9 mouse cellular contexts compared by ENCODE assay signal in the genomic region with DNA sequence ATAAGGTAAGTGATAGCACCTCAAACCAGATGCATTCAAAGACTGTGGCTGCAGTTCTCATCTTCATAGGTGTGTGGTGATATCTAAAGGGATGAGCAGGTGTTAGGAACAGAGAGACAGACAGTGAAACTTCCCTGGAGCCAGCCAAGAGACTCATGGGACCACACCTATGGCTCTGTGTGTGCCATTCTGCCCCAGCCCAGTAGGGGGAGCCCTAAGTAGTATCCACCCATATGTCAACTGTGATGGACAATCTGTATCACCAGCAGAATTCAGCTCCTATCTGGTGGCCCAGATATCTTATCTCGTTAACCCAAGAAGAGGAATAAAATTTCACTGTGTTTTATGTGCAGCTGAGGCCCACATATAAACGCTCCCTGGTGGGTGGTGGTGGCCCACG.
DNase-seq lines count a peak whose midpoint lies in the region; ATAC-seq and TF ChIP-seq lines count a peak whose summit lies in the region.
"Had no signal": no experiment of that assay in that cellular context is flagged by ENCODE, and none has a peak within 500 bp of the region (broad histone marks: within the 10 kb centered on the region; RNA-seq: fewer than 3 reads in every experiment).

No protein-coding gene starts in this region.

- intact Hi-C loops in gastrocnemius, postnatal 14 days (cut with DNase I; ENCODE audit: low total_unique reads) = no loop called here

- H3K4me1 ChIP-seq in hindbrain, postnatal 0 days (ENCODE audit: insufficient read depth, low read length) = no peaks in the 10 kb centered on the region
- H3K4me1 ChIP-seq in hindbrain, embryonic 13.5 days (replicated peaks) = no peaks in the 10 kb centered on the region
- no peaks in the 10 kb centered on the region for H3K4me1 ChIP-seq in liver, embryonic 11.5 days (replicated peaks; ENCODE audit: control insufficient read depth, insufficient read depth, low read length)
- peaks cover 6% of the 10 kb centered on the region; the same call in 1 of the 2 replicates for H3K4me1 ChIP-seq in cerebellum, adult 2 months (ENCODE audit: control insufficient read depth, insufficient read depth, low read length)
- H3K4me1 ChIP-seq: hindbrain, embryonic 15.5 days had no signal

- no peak overlapping the region for H3K4me3 ChIP-seq in hindbrain, postnatal 0 days (ENCODE audit: low read length)
- H3K4me3 ChIP-seq in hindbrain, embryonic 13.5 days = no peak overlapping the region
- H3K4me3 ChIP-seq in liver, embryonic 11.5 days (ENCODE audit: low read depth, low read length) = no peak overlapping the region
- no peak overlapping the region for H3K4me3 ChIP-seq in cerebellum, adult 2 months (replicated peaks; ENCODE audit: insufficient read depth, low read depth, low read length)
- H3K4me3 ChIP-seq: hindbrain, embryonic 15.5 days had no signal

- no peak overlapping the region for H3K27ac ChIP-seq in hindbrain, postnatal 0 days
- H3K27ac ChIP-seq in hindbrain, embryonic 13.5 days = no peak overlapping the region
- H3K27ac ChIP-seq in liver, embryonic 11.5 days (ENCODE audit: low read depth, low read length) = no peak overlapping the region
- H3K27ac ChIP-seq in cerebellum, adult 2 months (ENCODE audit: insufficient read depth, low read length) = no peak overlapping the region
- H3K27ac ChIP-seq: hindbrain, embryonic 15.5 days had no signal

- no peak overlapping the region for H3K4me2 ChIP-seq in hindbrain, postnatal 0 days (ENCODE audit: low read depth, low read length)
- no peak overlapping the region for H3K4me2 ChIP-seq in hindbrain, embryonic 13.5 days
- no peak overlapping the region for H3K4me2 ChIP-seq in liver, embryonic 11.5 days
- H3K4me2 ChIP-seq: hindbrain, embryonic 15.5 days had no signal

- TF ChIP-seq CTCF in hindbrain, postnatal 0 days (IDR thresholded peaks at IDR 0.05; ENCODE audit: low read depth) = 0 out of 2 replicates have a peak, but pooled peaks have one; percentile 7
- TF ChIP-seq CTCF in cerebellum, adult 2 months (IDR thresholded peaks at IDR 0.05; ENCODE audit: borderline replicate concordance, insufficient read depth, low read depth, low read length) = no peak

- H3K9me3 ChIP-seq in hindbrain, postnatal 0 days (ENCODE audit: low read length) = no peaks in the 10 kb centered on the region
- no peaks in the 10 kb centered on the region for H3K9me3 ChIP-seq in hindbrain, embryonic 13.5 days
- H3K9me3 ChIP-seq in liver, embryonic 11.5 days (ENCODE audit: control insufficient read depth, low read length) = no peaks in the 10 kb centered on the region
- H3K9me3 ChIP-seq: hindbrain, embryonic 15.5 days had no signal

- no peak overlapping the region for H3K9ac ChIP-seq in hindbrain, postnatal 0 days (replicated peaks; ENCODE audit: low read length)
- no peak overlapping the region for H3K9ac ChIP-seq in hindbrain, embryonic 13.5 days
- H3K9ac ChIP-seq in liver, embryonic 11.5 days (ENCODE audit: low read depth, low read length) = no peak overlapping the region
- H3K9ac ChIP-seq: hindbrain, embryonic 15.5 days had no signal

- H3K36me3 ChIP-seq in hindbrain, postnatal 0 days (ENCODE audit: insufficient read depth, low read length) = no peaks in the 10 kb centered on the region
- H3K36me3 ChIP-seq in hindbrain, embryonic 13.5 days = no peaks in the 10 kb centered on the region
- H3K36me3 ChIP-seq in liver, embryonic 11.5 days (ENCODE audit: control insufficient read depth, insufficient read depth, low read length) = no peaks in the 10 kb centered on the region
- no peaks in the 10 kb centered on the region for H3K36me3 ChIP-seq in splenic B cell, adult 2 months (ENCODE audit: control insufficient read depth, insufficient read depth, low read length, poor library complexity, severe bottlenecking)
- H3K36me3 ChIP-seq: hindbrain, embryonic 15.5 days had no signal

- H3K27me3 ChIP-seq in hindbrain, postnatal 0 days (ENCODE audit: insufficient read depth, low read length) = no peaks in the 10 kb centered on the region
- H3K27me3 ChIP-seq in hindbrain, embryonic 13.5 days = no peaks in the 10 kb centered on the region
- H3K27me3 ChIP-seq in liver, embryonic 11.5 days (replicated peaks; ENCODE audit: control insufficient read depth, insufficient read depth, low read length) = no peaks in the 10 kb centered on the region
- H3K27me3 ChIP-seq in splenic B cell, adult 2 months (ENCODE audit: control insufficient read depth, insufficient read depth, low read length, poor library complexity, severe bottlenecking) = no peaks in the 10 kb centered on the region
- H3K27me3 ChIP-seq in cerebellum, adult 2 months (ENCODE audit: control insufficient read depth, insufficient read depth, low read length) = no peaks in the 10 kb centered on the region
- H3K27me3 ChIP-seq: hindbrain, embryonic 15.5 days had no signal

- ATAC-seq in hindbrain, postnatal 0 days = no peak
- ATAC-seq in hindbrain, embryonic 13.5 days (ENCODE audit: low FRiP score) = no peak
- ATAC-seq in liver, embryonic 11.5 days (replicated peaks; ENCODE audit: low FRiP score) = peak; percentile 62; the same call in 1 of the 2 replicates
- no peak for ATAC-seq in cerebellum, adult (ENCODE audit: insufficient number of reproducible peaks, low FRiP score, low TSS enrichment)

- WGBS in hindbrain, postnatal 0 days = 92% methylated on average over 3 of the region's 3 CpGs
- WGBS in hindbrain, embryonic 13.5 days = 93% methylated on average over 3 of the region's 3 CpGs
- WGBS in liver, embryonic 11.5 days = 76% methylated on average over 3 of the region's 3 CpGs
- WGBS in cerebellum, adult 2 months = 93% methylated on average over 3 of the region's 3 CpGs

- DNase-seq in hindbrain, postnatal 0 days (ENCODE audit: low spot score) = no peak
- DNase-seq in MEL-GATA-1-ER (ENCODE audit: extremely low read depth, low read depth) = peak; percentile 19
- DNase-seq in liver, embryonic 11.5 days (ENCODE audit: low spot score) = no peak
- DNase-seq in splenic B cell, adult 2 months (ENCODE audit: low read depth, low spot score) = peak; percentile 51
- no peak for DNase-seq in cerebellum, adult 2 months
- no peak for DNase-seq in gastrocnemius, postnatal 14 days

- no peak for TF ChIP-seq POLR2A in cerebellum, adult 2 months (IDR thresholded peaks at IDR 0.05; ENCODE audit: borderline replicate concordance, insufficient read depth, low read length)

Comparison
In these comparisons a context has a peak if more than half of its experiments do, and no peak if none do; other contexts are left out.
1. DNase-seq: peak in MEL-GATA-1-ER (single experiment) and splenic B cell, adult 2 months (single experiment); none in hindbrain, postnatal 0 days (single experiment), liver, embryonic 11.5 days (single experiment), cerebellum, adult 2 months (0 of 2) and gastrocnemius, postnatal 14 days (single experiment).